9 mouse cellular contexts compared by ENCODE assay signal in the genomic region with DNA sequence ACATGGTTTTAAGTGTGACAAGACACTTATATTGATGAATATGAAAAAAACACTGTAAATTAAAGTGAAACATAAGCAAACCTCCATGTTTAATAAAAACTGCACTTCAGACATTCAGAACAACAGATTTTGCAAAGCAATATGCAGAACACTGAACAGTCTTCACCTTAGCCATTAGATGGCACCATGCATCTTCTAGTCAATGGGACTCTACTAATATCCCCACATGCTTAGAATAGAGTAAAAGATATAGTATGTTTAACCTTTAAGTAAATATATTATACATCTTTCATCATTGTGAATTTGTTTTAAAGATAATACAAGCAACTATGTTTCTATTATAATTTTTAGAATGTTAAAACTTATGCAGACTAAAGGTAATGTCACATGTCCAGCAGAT. TPM values are rescaled to one million over a fixed set of nuclear protein-coding genes. Genes with fewer than 3 reads are reported as not detected.
DNase-seq lines count a peak whose midpoint lies in the region; ATAC-seq lines count a peak whose summit lies in the region.
"Had no signal": no experiment of that assay in that cellular context is flagged by ENCODE, and none has a peak within 500 bp of the region (broad histone marks: within the 10 kb centered on the region; RNA-seq: fewer than 3 reads in every experiment).

No protein-coding gene starts in this region.

- ATAC-seq in kidney, embryonic 16.5 days (ENCODE audit: low FRiP score, low TSS enrichment), result no peak
- ATAC-seq in liver, embryonic 12.5 days, result no peak

- no peak overlapping the region for H3K4me3 ChIP-seq in kidney, embryonic 16.5 days (ENCODE audit: low read length)
- no peak overlapping the region for H3K4me3 ChIP-seq in liver, embryonic 12.5 days

- H3K4me2 ChIP-seq in kidney, embryonic 16.5 days (replicated peaks; ENCODE audit: low read depth, low read length), result no peak overlapping the region
- H3K4me2 ChIP-seq in liver, embryonic 12.5 days, result peak overlapping the region; percentile 59

- H3K36me3 ChIP-seq in kidney, embryonic 16.5 days (ENCODE audit: insufficient read depth, low read length), result no peaks in the 10 kb centered on the region
- 0 out of 2 replicates have a peak, but pooled peaks cover 7% of the 10 kb centered on the region for H3K36me3 ChIP-seq in liver, embryonic 12.5 days

- no peaks in the 10 kb centered on the region for H3K9me3 ChIP-seq in kidney, embryonic 16.5 days (ENCODE audit: low read length)
- H3K9me3 ChIP-seq in liver, embryonic 12.5 days (replicated peaks), result no peaks in the 10 kb centered on the region

- H3K27me3 ChIP-seq in kidney, embryonic 16.5 days (ENCODE audit: insufficient read depth, low read length), result no peaks in the 10 kb centered on the region
- H3K27me3 ChIP-seq in liver, embryonic 12.5 days (replicated peaks), result no peaks in the 10 kb centered on the region

- peak; percentile 20 to 49 for DNase-seq in cerebellum, postnatal 10 days
- no peak for DNase-seq in cerebellum, postnatal 36 days
- peak; percentile 17 for DNase-seq in kidney, adult 9 months
- peak; percentile 41 for DNase-seq in NIH3T3 (ENCODE audit: low read depth)
- no peak for DNase-seq in frontal cortex, postnatal 10 days (ENCODE audit: low spot score in 2 of 2)
- no peak for DNase-seq in natural killer cell, adult 2 months (ENCODE audit: low spot score in 2 of 2)
- DNase-seq: adrenal gland, postnatal 10 days had no signal

- H3K4me1 ChIP-seq in kidney, embryonic 16.5 days (ENCODE audit: insufficient read depth, low read length), result no peaks in the 10 kb centered on the region
- H3K4me1 ChIP-seq in liver, embryonic 12.5 days, result peaks cover 65% of the 10 kb centered on the region

- H3K9ac ChIP-seq in kidney, embryonic 16.5 days (replicated peaks; ENCODE audit: low read length), result no peak overlapping the region
- peak overlapping the region; percentile 49; the same call in 1 of the 2 replicates for H3K9ac ChIP-seq in liver, embryonic 12.5 days

- no peak overlapping the region for H3K27ac ChIP-seq in kidney, embryonic 16.5 days (ENCODE audit: low read length)
- H3K27ac ChIP-seq in liver, embryonic 12.5 days, result peak overlapping the region; percentile 98

RNA-seq across cellular contexts. Expression of gene Syt14, which starts 34.7 kb away (rescaled TPM):
- polyA plus RNA-seq in kidney, embryonic 16.5 days (2015; fragmentation: Nextera tagmentation; extraction: Ambion mirVana), result 1.5 and 2.2 TPM in 2 replicates
- polyA plus RNA-seq in liver, embryonic 12.5 days (2016; fragmentation: Nextera tagmentation; extraction: Ambion mirVana), result 5.5 and 6.0 TPM in 2 replicates

Comparison
In these comparisons a context has a peak if more than half of its experiments do, and no peak if none do; other contexts are left out.
1. DNase-seq: peak in cerebellum, postnatal 10 days (2 of 2), kidney, adult 9 months (single experiment) and NIH3T3 (single experiment); none in cerebellum, postnatal 36 days (0 of 2), frontal cortex, postnatal 10 days (0 of 2) and natural killer cell, adult 2 months (0 of 2).